Mouse (Mus musculus): ENCODE measurements around the gene 1500009C09Rik.

The 1500009C09Rik gene

GRCm38 (mm10) chr15:82308416-82308815, 56.2 kb downstream of the 1500009C09Rik start:
- no peak for DNase-seq (ENCODE audit: low read depth in 2 of 2, low spot score in 2 of 2)
